Mouse (Mus musculus) thymus, postnatal 0 days (tissue): ENCODE measurements around the gene Hoxd13. TPM values are rescaled to one million over a fixed set of nuclear protein-coding genes. Genes with fewer than 3 reads are reported as not detected.

Source experiments
- DNase-seq: peaks from one replicate; pipeline ENCODE4 v3.0.0-alpha.2; 2015; ENCODE audit warnings: low spot score
- polyA plus RNA-seq: library from polyadenylated mRNA; unstranded; fragments of >200 nt; fragmentation: Nextera tagmentation; extraction: Ambion mirVana; gene quantifications from 2 replicates; pipeline ENCODE4 v1.2.1, GENCODE M21; 2015

Hoxd13 gene
- polyA plus RNA-seq, 1 experiment from 2014 or later: not detected

- DNase-seq: peak; percentile 42
Observed at GRCm38 (mm10) chr2:74661685-74662084, 6.4 kb upstream of the Hoxd13 start.

GRCm38 (mm10) chr2:74663291-74663925 is 4.7 kb upstream of the Hoxd13 start:
- no peak for DNase-seq

GRCm38 (mm10) chr2:74666411-74666810 is 1.7 kb upstream of the Hoxd13 start:
- DNase-seq: no peak

GRCm38 (mm10) chr2:74667191-74667841 is 794 bp upstream of the Hoxd13 start:
- DNase-seq: no peak

GRCm38 (mm10) chr2:74668370-74669229 is 490 bp downstream of the Hoxd13 start:
- DNase-seq: no peak

GRCm38 (mm10) chr2:74669230-74669578 is 1.1 kb downstream of the Hoxd13 start:
- no peak for DNase-seq

- no peak for DNase-seq
Observed at GRCm38 (mm10) chr2:74669650-74670235, 1.6 kb downstream of the Hoxd13 start.

- no peak for DNase-seq
Observed at GRCm38 (mm10) chr2:74670632-74671188, 2.6 kb downstream of the Hoxd13 start.

GRCm38 (mm10) chr2:74671847-74672246 is 3.7 kb downstream of the Hoxd13 start:
- DNase-seq: no peak

GRCm38 (mm10) chr2:74672481-74673362 is 4.6 kb downstream of the Hoxd13 start:
- peak; percentile 49 for DNase-seq

- no peak for DNase-seq
Observed at GRCm38 (mm10) chr2:74673835-74674425, 5.8 kb downstream of the Hoxd13 start.

GRCm38 (mm10) chr2:74674881-74675665 is 7.0 kb downstream of the Hoxd13 start, which contains the start of gene Hoxd12:
TSS of gene Hoxd12 (plus strand) at chr2:74675013.
- DNase-seq: no peak

- no peak for DNase-seq
Observed at GRCm38 (mm10) chr2:74675666-74676282, 7.7 kb downstream of the Hoxd13 start.

- DNase-seq: no peak
Observed at GRCm38 (mm10) chr2:74676376-74677052, 8.4 kb downstream of the Hoxd13 start.

- DNase-seq: no peak
Observed at GRCm38 (mm10) chr2:74677106-74677505, 9.0 kb downstream of the Hoxd13 start.

GRCm38 (mm10) chr2:74678891-74679595 is 10.9 kb downstream of the Hoxd13 start, which contains the start of gene Hoxd11:
TSS of gene Hoxd11 (plus strand) at chr2:74679557.
- DNase-seq: no peak

- DNase-seq: no peak
Observed at GRCm38 (mm10) chr2:74679596-74679971, 11.5 kb downstream of the Hoxd13 start.
